Mouse (Mus musculus) heart, adult 2 months (tissue): Measurements from ENCODE around the gene Ccdc62. TPM values are rescaled to one million over a fixed set of nuclear protein-coding genes. Genes with fewer than 3 reads are reported as not detected.

Experiments
- DNase-seq, 2 experiments: peaks; one replicate each; pipeline ENCODE4 v3.0.0; 2021
- H3K27ac ChIP-seq: fragments of 200-600 bp; 2 replicates; pipeline ENCODE4 v1.8.1; 2022
- H3K27me3 ChIP-seq: fragments of 200-500 bp; 2 replicates; pipeline ENCODE4 v1.6.1; 2012; ENCODE audit warnings: mild to moderate bottlenecking, low read length, inconsistent platforms, mixed read lengths; ENCODE audit not compliant: control insufficient read depth, insufficient read depth
- H3K36me3 ChIP-seq: fragments of 200-500 bp; 2 replicates; pipeline ENCODE4 v1.6.1; 2012; ENCODE audit warnings: low read length, inconsistent platforms; ENCODE audit not compliant: control insufficient read depth, insufficient read depth
- H3K4me1 ChIP-seq: fragments of 200-500 bp; 2 replicates; pipeline ENCODE4 v1.6.1; 2011; ENCODE audit warnings: low read length; ENCODE audit not compliant: control insufficient read depth, insufficient read depth
- H3K4me3 ChIP-seq: fragments of 200-600 bp; 2 replicates; pipeline ENCODE4 v1.8.1; 2022
- H3K79me2 ChIP-seq: fragments of 200-500 bp; replicated peaks from 2 replicates; pipeline ENCODE4 v1.6.1; 2012; ENCODE audit warnings: mild to moderate bottlenecking, inconsistent platforms, low read length, moderate library complexity, mixed read lengths; ENCODE audit not compliant: control insufficient read depth, insufficient read depth
- H3K9ac ChIP-seq: fragments of 200-500 bp; 2 replicates; pipeline ENCODE4 v1.6.1; 2012; ENCODE audit warnings: low read depth, mild to moderate bottlenecking, control low read depth, inconsistent platforms, low read length, mixed read lengths
- CTCF ChIP-seq: fragments of 200-600 bp; IDR thresholded peaks from 2 replicates; pipeline ENCODE4 v1.8.1; 2022; ENCODE audit warnings: antibody characterized with exemption, mild to moderate bottlenecking, moderate library complexity
- EP300 ChIP-seq: fragments of 200-500 bp; IDR thresholded peaks from 2 replicates; pipeline ENCODE4 v1.6.1; 2011; ENCODE audit warnings: low read depth, low read length, control low read depth; ENCODE audit not compliant: insufficient read depth
- POLR2A ChIP-seq: fragments of 200-500 bp; IDR thresholded peaks from 2 replicates; pipeline ENCODE4 v1.6.1; 2011; ENCODE audit warnings: mild to moderate bottlenecking, low read depth, low read length, control low read depth; ENCODE audit not compliant: insufficient read depth
- WGBS: fragments of 180-500 bp; shearing (Covaris S2); methylation state at CpG from one replicate; pipeline ENCODE4 v1.1.7; 2018; 5-methylcytosine and 5-hydroxymethylcytosine counted together
- intact Hi-C: fragments of 180-260 bp; cut with DNase I; formaldehyde crosslinking; loops from one replicate; pipeline ENCODE4 v1.15.1; 2025
- polyA plus RNA-seq: library from polyadenylated mRNA; depleted of rRNA; stranded (reverse); fragments of >200 nt; gene quantifications from 2 replicates; pipeline ENCODE4 v1.2.3, GENCODE M21; 2012
- total RNA-seq, 2 experiments: library from RNA; stranded (reverse); gene quantifications; 2 replicates each; pipeline ENCODE4 v1.2.3; 2021

Gene Ccdc62
- total and polyA plus RNA-seq, 3 experiments, result 1.9 to 2.5 (median 2.0) TPM

DNA sequence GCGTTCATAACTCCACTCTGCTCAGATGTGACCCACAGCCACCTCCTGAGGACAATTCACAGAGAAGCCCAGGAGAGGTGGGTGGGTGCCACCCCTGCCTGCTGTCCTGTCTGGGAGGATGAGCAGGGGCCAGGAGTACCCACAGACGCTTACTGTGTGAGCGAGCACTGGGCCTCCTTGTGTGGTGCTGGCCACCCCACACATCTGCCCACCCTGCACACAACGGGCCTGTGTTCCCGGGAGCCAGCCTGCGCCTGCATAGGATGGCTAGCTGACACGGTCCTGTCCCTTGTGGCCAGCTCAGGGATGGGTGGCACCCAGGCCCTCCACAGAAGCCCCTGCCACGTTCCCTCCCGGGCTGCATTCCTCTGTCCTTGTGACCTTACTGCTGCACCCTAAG lies 55.0 kb downstream of the Ccdc62 start:
- DNase-seq, result no peak
- WGBS, result 75% methylated on average over 9 of the region's 9 CpGs
- H3K27ac ChIP-seq, result no peak overlapping the region

DNA sequence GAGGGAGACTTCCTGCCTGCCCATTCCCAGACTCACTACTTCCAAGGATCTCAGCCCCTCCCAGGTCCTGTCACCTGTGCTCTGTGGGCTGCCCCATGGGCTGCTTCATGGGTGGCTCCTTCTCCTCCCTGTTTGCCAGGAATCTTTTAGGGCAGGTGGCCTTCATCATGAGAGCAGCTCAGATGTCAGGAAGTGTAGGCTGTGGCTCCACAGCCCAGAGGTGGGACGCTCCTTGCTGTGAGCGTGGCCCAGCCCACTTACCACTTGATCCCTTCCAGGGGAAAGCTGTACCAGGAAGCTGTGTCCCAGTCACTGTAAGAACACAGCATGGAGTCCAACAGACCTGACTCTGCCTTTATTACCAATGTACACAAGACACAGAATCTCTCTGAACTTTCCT lies 56.4 kb downstream of the Ccdc62 start:
- intact Hi-C loops, result no loop called here
- Histone ChIP-seq H3K4me1 (peaks cover 11% of the 10 kb centered on the region), H3K79me2 (no peaks in the 10 kb centered on the region; the same call in 1 of the 2 replicates), H3K27me3 (no peaks in the 10 kb centered on the region), H3K36me3 (peaks cover 3% of the 10 kb centered on the region; the same call in 1 of the 2 replicates), H3K4me3 (no peak overlapping the region), H3K9ac (no peak overlapping the region), H3K27ac (no peak overlapping the region; the same call in 1 of the 2 replicates)
- DNase-seq, result no peak
- TF ChIP-seq POLR2A (no peak), CTCF (no peak), EP300 (no peak)
- 60% methylated on average over 2 of the region's 2 CpGs for WGBS

More for the DNA sequence above, 55.0 kb downstream of the Ccdc62 start:
- Histone ChIP-seq H3K9ac (no peak overlapping the region), H3K27me3 (no peaks in the 10 kb centered on the region), H3K79me2 (no peaks in the 10 kb centered on the region; the same call in 1 of the 2 replicates), H3K36me3 (no peaks in the 10 kb centered on the region), H3K4me1 (peaks cover 10% of the 10 kb centered on the region), H3K4me3 (no peak overlapping the region)
- intact Hi-C loops, result no loop called here
- TF ChIP-seq EP300, result no peak

DNA sequence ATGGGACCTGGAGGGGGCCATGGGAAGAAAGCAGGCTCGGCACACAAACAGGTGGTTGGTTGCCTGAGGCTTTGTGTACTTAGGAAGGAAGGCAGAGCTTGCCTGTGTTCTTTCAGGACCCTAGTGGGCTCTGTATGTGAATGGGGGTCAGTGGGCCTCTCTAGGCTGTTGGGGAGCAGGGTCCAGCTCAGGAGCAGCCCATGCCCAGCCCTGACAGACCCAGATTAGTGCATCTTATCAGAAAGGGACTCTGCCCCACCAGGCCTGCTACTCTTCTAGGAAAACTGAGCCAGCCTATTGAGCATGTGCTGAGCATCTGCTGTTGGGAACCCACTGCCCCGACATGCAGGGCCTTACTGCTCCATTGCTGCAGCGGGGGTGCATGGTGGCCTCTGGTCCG lies 57.0 kb downstream of the Ccdc62 start:
- Histone ChIP-seq H3K27ac (no peak overlapping the region), H3K4me3 (no peak overlapping the region), H3K79me2 (no peaks in the 10 kb centered on the region; the same call in 1 of the 2 replicates), H3K36me3 (peaks cover 3% of the 10 kb centered on the region; the same call in 1 of the 2 replicates), H3K27me3 (no peaks in the 10 kb centered on the region), H3K4me1 (peaks cover 15% of the 10 kb centered on the region), H3K9ac (no peak overlapping the region)
- WGBS, result 88% methylated on average over 4 of the region's 4 CpGs
- intact Hi-C loops, result no loop called here
- TF ChIP-seq EP300 (no peak), POLR2A (no peak), CTCF (no peak)
- no peak for DNase-seq

DNA sequence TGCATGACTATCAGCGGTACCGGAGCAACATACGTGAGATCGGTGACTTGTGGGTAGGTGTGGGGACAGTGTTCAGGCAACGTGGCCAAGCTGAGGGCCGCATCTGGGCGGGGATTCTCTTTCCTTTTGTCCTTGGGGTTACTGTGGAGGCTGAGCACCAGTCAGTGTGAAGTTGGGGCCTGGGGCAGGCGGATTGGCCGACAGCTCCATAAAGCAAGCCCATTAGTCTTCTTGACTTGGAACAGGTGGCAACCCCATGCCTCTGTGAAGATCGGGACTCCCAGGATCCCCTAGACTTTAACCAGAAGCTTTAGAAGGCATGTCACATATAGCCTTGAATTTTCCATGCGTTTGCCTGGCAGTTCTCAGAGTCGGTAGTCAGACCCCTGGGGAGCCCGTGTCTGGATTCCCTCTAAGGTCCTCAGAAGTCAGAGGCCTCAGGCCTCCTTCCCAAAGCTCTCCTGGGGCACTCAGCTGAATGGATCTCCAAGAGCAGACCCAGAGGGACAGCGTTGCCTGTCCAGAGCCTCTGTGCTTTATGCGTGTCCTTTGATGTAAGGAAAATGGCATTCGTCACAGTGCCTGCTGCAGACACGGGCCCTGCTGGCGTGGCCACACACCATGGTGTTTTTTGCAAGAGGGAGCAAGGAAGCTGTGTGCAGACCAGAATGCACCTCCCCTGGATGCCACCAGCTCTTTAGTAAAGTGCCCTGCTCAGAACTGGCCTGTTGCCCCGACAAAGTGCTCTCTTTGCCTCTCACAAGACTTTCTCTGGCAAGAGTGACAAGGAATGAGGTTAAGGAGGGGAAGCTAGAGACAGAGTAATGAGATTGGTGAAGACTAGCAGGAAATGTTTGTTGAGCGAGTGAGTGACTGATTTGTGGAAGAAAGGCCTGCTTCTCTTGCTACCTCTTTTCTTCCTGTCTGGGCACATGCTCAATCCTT lies 59.7 kb downstream of the Ccdc62 start:
- no peaks in the 10 kb centered on the region; the same call in 1 of the 2 replicates for H3K79me2 ChIP-seq
- H3K36me3 ChIP-seq, result peaks cover 3% of the 10 kb centered on the region; the same call in 1 of the 2 replicates
- TF ChIP-seq POLR2A (no peak), CTCF (no peak), EP300 (no peak)
- H3K9ac ChIP-seq, result no peak overlapping the region
- no peak overlapping the region; the same call in 1 of the 2 replicates for H3K27ac ChIP-seq
- H3K4me3 ChIP-seq, result no peak overlapping the region
- intact Hi-C loops, result loop anchor here (2.0 to 10.0 kb wide), 2 partner anchors 13 to 165 kb away; no protein-coding TSS in a partner anchor
- DNase-seq, result no peak
- H3K27me3 ChIP-seq, result no peaks in the 10 kb centered on the region
- WGBS, result 81% methylated on average over 20 of the region's 20 CpGs
- H3K4me1 ChIP-seq, result peaks cover 16% of the 10 kb centered on the region

DNA sequence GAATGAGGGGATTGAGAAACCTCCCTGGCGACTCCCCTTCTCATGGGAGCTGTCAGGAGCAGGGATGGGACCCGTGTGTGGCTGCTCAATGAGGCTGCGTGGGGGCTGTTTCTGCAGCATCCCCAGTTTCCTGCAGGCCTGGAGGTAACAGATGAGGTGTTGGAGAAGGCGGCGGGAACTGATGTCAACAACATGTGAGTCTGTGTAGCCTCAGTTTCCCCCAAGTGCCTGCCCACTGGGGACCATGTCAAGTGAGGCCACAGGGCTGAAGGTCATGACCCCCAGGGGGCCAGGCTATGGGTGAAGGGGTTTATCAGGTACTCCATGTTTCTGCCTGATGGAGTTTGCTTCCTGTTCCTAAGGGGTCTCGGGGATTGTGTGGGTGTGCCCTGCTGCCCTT lies 60.8 kb downstream of the Ccdc62 start:
- intact Hi-C loops, result loop anchor here (2.0 to 10.0 kb wide), 2 partner anchors 15 to 167 kb away; no protein-coding TSS in a partner anchor
- TF ChIP-seq CTCF (no peak), POLR2A (no peak), EP300 (no peak)
- H3K79me2 ChIP-seq, result no peaks in the 10 kb centered on the region; the same call in 1 of the 2 replicates
- WGBS, result 83% methylated on average over 6 of the region's 6 CpGs
- DNase-seq, result no peak
- no peak overlapping the region for H3K4me3 ChIP-seq
- H3K4me1 ChIP-seq, result peaks cover 16% of the 10 kb centered on the region
- peaks cover 3% of the 10 kb centered on the region; the same call in 1 of the 2 replicates for H3K36me3 ChIP-seq
- H3K27me3 ChIP-seq, result no peaks in the 10 kb centered on the region
- H3K9ac ChIP-seq, result no peak overlapping the region
- H3K27ac ChIP-seq, result peak overlapping the region; percentile 90
